Mouse (Mus musculus) hindbrain, embryonic 12.5 days (tissue): ENCODE data around the gene Spopl. TPM values are rescaled to one million over a fixed set of nuclear protein-coding genes. Genes with fewer than 3 reads are reported as not detected.
"Not testable (repeated sequence)": the region's sequence is repeated elsewhere in the genome, so short reads cannot be mapped to it uniquely, and the experiment has no call there.

Source experiments
- ATAC-seq: fragments of 200-750 bp; cut with Nextera tagmentation; 2 replicates; pipeline ENCODE4 v1.8.0; 2017; ENCODE audit warnings: moderate TSS enrichment; ENCODE audit not compliant: low FRiP score
- H3K27ac ChIP-seq: fragments of 300-500 bp; sonication (generic); 2 replicates; pipeline ENCODE4 v1.5.1; 2016; ENCODE audit warnings: mild to moderate bottlenecking
- H3K27me3 ChIP-seq: fragments of 300-500 bp; sonication (generic); 2 replicates; pipeline ENCODE4 v1.6.1; 2016; ENCODE audit warnings: mild to moderate bottlenecking
- H3K36me3 ChIP-seq: fragments of 300-500 bp; sonication (generic); 2 replicates; pipeline ENCODE4 v1.6.1; 2016; ENCODE audit warnings: mild to moderate bottlenecking
- H3K4me1 ChIP-seq: fragments of 300-500 bp; sonication (generic); 2 replicates; pipeline ENCODE4 v1.6.1; 2016
- H3K4me2 ChIP-seq: fragments of 300-500 bp; sonication (generic); replicated peaks from 2 replicates; pipeline ENCODE4 v1.6.1; 2016; ENCODE audit warnings: mild to moderate bottlenecking
- H3K4me3 ChIP-seq: fragments of 300-500 bp; sonication (generic); 2 replicates; pipeline ENCODE4 v1.5.1; 2016; ENCODE audit warnings: mild to moderate bottlenecking
- H3K9ac ChIP-seq: fragments of 300-500 bp; sonication (generic); 2 replicates; pipeline ENCODE4 v1.6.1; 2016; ENCODE audit warnings: mild to moderate bottlenecking, moderate library complexity
- H3K9me3 ChIP-seq: fragments of 300-500 bp; sonication (generic); replicated peaks from 2 replicates; pipeline ENCODE4 v1.6.1; 2016; ENCODE audit warnings: mild to moderate bottlenecking
- WGBS: fragments of 180-500 bp; shearing (Covaris S2); methylation state at CpG from one replicate; pipeline ENCODE4 v1.1.7; 2016; 5-methylcytosine and 5-hydroxymethylcytosine counted together
- polyA plus RNA-seq: library from polyadenylated mRNA; unstranded; fragments of >200 nt; fragmentation: Nextera tagmentation; extraction: Ambion mirVana; gene quantifications from 2 replicates; pipeline ENCODE4 v1.2.1, GENCODE M21; 2016

Gene Spopl
- 12.4 and 13.5 TPM in 2 replicates for polyA plus RNA-seq

DNA sequence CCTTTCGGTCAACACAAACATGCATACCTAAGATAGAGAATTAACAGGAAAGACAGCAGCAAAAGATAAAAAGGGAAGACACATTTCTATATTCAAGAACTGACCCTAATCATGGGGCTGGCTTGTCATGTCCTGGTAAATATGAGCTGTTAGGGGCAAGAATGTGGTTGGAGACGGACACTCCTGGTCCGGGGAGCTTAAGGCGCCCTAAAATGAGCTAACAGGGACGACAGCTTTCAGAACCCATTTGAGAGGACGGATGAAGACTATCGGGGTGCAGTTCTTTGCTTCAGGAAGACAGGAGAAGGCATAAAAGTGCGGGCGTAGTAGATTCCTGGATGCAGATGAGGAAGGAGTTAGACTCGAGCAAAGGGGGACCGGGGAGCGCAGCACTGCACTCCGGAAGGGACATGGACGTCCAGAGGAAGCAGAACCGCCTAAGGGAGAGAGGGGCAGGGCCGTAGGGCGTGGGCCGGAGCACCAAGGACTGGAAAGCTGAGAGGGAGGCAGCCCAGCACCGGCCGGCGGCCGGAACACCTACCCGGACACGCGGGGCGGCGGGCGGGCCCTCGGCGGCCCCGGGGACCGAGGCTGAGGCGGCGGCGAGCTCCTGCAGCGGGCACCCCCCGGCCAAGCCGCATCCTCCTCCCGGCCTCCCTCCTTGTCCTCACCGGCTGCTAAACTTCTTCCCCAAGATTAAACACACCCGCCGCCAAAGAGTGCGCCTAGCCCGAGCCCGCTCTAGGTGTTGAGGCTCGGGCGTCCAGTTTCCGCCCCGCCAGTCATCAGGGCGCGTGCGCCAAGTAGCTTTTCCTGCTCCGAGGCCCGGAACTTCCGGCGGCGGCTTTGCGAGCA is at the start of gene Spopl:
Gene Spopl (minus strand): TSS at position 805 of the 855 bp plus-strand sequence.
- WGBS, result 3% methylated on average over 49 of the region's 58 CpGs
- Histone ChIP-seq H3K9me3 (no peaks in the 10 kb centered on the region), H3K4me3 (peak within 1 kb of the TSS; percentile 96), H3K4me1 (peaks cover 10% of the 10 kb centered on the region), H3K9ac (peak within 1 kb of the TSS; percentile 95), H3K27ac (peak within 1 kb of the TSS; percentile 76), H3K36me3 (no peaks in the 10 kb centered on the region), H3K4me2 (peak within 1 kb of the TSS; percentile 86), H3K27me3 (peaks cover 14% of the 10 kb centered on the region)
- peak; percentile 96 for ATAC-seq

DNA sequence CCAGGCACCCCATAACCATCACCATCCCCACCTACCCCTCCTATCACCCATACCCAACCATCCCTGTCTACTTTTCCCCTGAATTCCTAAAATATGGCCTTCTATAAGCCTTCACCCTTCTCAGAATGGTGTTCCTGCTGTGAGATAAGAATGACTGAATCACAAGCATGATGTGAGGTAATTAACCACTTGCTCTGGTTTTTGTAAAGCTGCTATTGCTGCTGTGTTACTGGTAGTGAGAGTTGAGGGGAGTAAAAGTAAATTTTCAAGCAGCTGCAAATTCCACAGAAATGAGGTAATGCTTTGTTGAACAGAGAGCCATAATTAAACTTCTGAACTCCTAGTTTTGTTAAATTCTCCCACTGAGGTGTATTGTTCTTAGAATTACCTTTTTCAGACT is 48.2 kb upstream of the Spopl start:
- Histone ChIP-seq H3K36me3 (no peaks in the 10 kb centered on the region), H3K27me3 (no peaks in the 10 kb centered on the region), H3K9ac (no peak overlapping the region), H3K4me2 (no peak overlapping the region), H3K27ac (no peak overlapping the region), H3K4me1 (no peaks in the 10 kb centered on the region), H3K9me3 (no peaks in the 10 kb centered on the region), H3K4me3 (no peak overlapping the region)
- ATAC-seq, result no peak

DNA sequence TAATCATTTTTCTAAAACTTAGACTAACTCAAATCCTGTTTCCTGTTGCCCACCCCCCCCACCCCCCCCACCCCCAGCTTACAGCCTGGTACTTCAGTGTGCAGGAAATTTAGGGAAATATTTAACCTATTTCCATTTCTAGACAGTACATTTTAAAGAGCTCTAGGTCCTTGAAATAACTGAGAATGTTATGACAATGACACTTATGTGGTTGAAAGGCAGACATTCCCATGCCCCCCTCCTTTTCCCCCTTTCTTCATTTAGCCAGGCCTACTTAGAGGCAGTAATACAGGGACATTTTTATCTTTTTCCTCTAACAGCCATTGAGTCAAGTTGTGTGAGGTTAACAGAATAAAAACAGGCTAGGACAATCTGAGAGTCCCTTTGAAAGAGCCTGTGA is 46.1 kb upstream of the Spopl start:
- H3K4me1 ChIP-seq, result no peaks in the 10 kb centered on the region
- H3K4me3 ChIP-seq, result no peak overlapping the region
- H3K27ac ChIP-seq, result no peak overlapping the region
- no peak overlapping the region for H3K9ac ChIP-seq
- no peaks in the 10 kb centered on the region for H3K27me3 ChIP-seq
- no peak for ATAC-seq
- no peaks in the 10 kb centered on the region for H3K9me3 ChIP-seq
- H3K4me2 ChIP-seq, result no peak overlapping the region
- H3K36me3 ChIP-seq, result no peaks in the 10 kb centered on the region

DNA sequence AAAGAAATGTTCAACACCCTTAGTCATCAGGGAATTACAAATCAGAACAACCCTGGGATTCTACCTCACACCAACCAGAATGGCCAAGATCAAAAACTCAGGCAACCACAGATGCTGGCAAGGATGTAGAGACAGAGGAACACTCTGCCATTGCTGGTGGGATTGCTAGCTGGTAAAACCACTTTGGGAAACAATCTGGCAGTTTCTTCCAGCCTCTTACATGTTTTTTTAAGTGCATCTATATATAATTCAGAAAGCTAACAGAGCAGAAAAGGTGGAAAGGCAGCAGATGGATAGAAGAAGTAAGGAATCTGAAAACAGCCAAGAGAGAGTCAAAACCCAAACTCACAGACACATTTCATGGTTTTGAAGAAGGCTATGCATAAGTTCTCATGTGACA is 33.5 kb upstream of the Spopl start:
- ATAC-seq, result no peak
- H3K4me2 ChIP-seq, result no peak overlapping the region
- no peaks in the 10 kb centered on the region for H3K36me3 ChIP-seq
- H3K9me3 ChIP-seq, result no peaks in the 10 kb centered on the region
- no peaks in the 10 kb centered on the region for H3K4me1 ChIP-seq
- no peak overlapping the region for H3K4me3 ChIP-seq
- no peak overlapping the region for H3K27ac ChIP-seq
- no peak overlapping the region for H3K9ac ChIP-seq
- H3K27me3 ChIP-seq, result no peaks in the 10 kb centered on the region

DNA sequence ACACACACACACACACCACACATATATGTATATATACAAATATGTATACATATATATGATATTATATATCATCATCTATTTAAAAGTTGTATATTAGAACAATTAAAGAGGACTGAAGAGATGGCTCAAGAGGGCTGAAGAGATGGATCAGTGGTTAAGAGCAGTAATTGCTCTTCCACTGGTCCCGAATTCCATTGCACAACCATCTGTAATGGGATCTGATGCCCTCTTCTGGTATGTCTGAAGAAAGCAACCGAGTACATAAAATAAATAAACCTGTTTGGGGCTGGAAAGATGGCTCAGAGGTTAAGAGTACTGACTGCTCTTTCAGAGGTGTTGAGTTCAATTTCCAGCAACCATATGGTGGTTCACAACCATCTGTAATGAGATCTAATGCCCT is 16.9 kb upstream of the Spopl start:
- Histone ChIP-seq H3K9me3 (no peaks in the 10 kb centered on the region), H3K36me3 (no peaks in the 10 kb centered on the region), H3K9ac (no peak overlapping the region), H3K27me3 (no peaks in the 10 kb centered on the region), H3K4me1 (no peaks in the 10 kb centered on the region), H3K4me3 (no peak overlapping the region), H3K4me2 (no peak overlapping the region), H3K27ac (no peak overlapping the region)
- ATAC-seq, result no peak
- 48% methylated on average over 2 of the region's 2 CpGs for WGBS

DNA sequence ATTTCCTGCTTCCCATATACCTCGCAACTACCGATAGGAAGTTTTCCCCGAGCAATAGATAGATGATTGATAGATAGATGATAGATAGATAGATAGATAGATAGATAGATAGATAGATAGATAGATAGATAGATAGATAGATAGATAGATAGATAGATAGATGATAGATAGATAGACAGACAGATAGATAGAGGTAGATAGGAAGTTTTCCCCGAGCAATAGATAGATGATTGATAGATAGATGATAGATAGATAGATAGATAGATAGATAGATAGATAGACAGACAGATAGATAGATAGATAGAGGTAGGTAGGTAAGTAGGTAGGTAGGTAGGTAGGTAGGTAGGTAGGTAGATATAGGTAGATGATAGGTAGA is 239 bp upstream of the Spopl start:
- not testable (repeated sequence) for H3K9ac ChIP-seq, H3K27ac ChIP-seq, ATAC-seq, H3K36me3 ChIP-seq, H3K9me3 ChIP-seq, H3K4me1 ChIP-seq
- Histone ChIP-seq H3K4me3 (peak overlapping the region; percentile 96), H3K4me2 (peak overlapping the region; percentile 86), H3K27me3 (peaks cover 14% of the 10 kb centered on the region)
- WGBS, result 24% methylated on average over 4 of the region's 4 CpGs

DNA sequence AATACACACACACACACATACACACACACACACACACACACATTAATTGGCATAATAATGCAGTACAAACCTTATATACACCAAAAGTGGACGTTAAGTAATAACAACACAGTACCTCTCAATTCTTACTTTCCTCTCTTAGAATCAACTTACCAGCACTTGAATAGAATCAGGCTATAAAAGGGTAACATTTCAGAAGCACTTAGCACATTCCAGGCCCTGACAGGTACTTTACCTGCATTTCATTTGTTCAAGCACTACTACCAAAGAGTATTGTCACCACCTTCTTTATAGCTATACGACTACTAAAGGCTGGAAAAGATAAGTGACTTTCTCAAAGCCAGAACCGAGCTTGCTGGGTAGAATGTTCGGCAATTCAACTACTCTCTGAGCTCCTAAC is 1.3 kb downstream of the Spopl start:
- Histone ChIP-seq H3K4me3 (peak overlapping the region; percentile 96), H3K9ac (no peak overlapping the region)
- WGBS, result 91% methylated on average over 4 of the region's 4 CpGs

DNA sequence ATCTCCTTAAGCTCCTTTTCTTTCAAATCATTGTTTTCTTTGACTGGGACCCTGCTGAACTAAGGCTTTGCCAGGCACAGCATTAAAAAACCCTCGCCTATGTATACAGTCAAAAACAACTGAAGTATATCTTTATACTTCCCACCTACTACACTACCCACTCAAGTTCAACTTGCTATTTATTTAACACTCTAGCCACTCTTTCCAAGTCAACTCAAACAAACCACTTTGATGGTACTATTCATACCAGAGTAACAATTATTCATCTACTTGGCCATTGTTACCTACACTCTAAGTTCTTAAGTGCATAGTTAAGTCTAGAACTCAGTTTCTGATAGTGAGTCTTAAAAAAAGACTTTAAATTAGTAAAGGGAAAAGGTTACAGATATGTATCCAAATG is 3.1 kb downstream of the Spopl start:
- ATAC-seq, result no peak
- Histone ChIP-seq H3K9me3 (no peaks in the 10 kb centered on the region), H3K4me2 (no peak overlapping the region), H3K9ac (no peak overlapping the region), H3K27me3 (peaks cover 4% of the 10 kb centered on the region; the same call in 1 of the 2 replicates), H3K4me1 (peaks cover 10% of the 10 kb centered on the region), H3K36me3 (no peaks in the 10 kb centered on the region), H3K27ac (no peak overlapping the region), H3K4me3 (no peak overlapping the region)
- 90% methylated on average over 1 of the region's 1 CpGs for WGBS

More for the DNA sequence above, 1.3 kb downstream of the Spopl start:
- Histone ChIP-seq H3K36me3 (no peaks in the 10 kb centered on the region), H3K4me1 (peaks cover 10% of the 10 kb centered on the region), H3K27ac (no peak overlapping the region), H3K4me2 (peak overlapping the region; percentile 86), H3K27me3 (peaks cover 10% of the 10 kb centered on the region; the same call in 1 of the 2 replicates), H3K9me3 (no peaks in the 10 kb centered on the region)
- ATAC-seq, result no peak

DNA sequence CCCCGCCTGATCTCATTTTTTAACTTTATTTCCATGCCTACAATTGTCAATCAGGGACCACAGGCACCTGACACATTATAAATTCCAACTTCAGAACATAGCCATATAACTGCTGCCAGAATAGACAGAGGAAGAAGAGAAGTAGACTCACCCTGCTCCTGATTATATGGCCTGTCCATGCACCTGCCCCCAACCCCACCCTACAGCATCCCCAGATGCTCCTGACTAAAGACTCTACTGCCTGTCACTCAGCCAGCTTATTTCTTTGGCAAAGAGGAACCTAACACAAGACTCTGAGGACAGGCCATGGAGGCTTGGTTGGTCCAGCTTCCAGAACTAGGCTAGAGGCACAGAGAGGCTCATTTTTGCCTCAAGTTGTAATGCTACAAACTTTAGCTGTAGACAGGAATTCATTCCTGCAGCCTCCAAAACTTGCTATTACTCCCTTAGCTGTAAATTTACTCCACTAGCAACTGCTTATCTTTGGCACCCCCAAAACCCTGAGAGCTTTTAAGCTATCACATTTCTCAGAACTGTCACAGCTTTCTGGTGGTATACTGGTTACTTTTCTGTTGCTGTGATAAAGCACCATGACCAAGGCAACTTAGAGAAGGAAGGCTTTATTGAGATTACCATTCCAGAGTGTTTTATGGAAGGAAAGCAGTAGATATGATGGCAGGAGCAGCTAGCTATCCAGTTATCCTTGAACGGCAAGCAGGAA is 6.7 kb downstream of the Spopl start:
- no peaks in the 10 kb centered on the region for H3K4me1 ChIP-seq
- no peak for ATAC-seq
- H3K27me3 ChIP-seq, result no peaks in the 10 kb centered on the region
- H3K36me3 ChIP-seq, result no peaks in the 10 kb centered on the region
- WGBS, result 86% methylated on average over 2 of the region's 2 CpGs
- no peak overlapping the region for H3K9ac ChIP-seq
- no peak overlapping the region for H3K27ac ChIP-seq
- no peak overlapping the region for H3K4me2 ChIP-seq
- H3K4me3 ChIP-seq, result no peak overlapping the region
- no peaks in the 10 kb centered on the region for H3K9me3 ChIP-seq

DNA sequence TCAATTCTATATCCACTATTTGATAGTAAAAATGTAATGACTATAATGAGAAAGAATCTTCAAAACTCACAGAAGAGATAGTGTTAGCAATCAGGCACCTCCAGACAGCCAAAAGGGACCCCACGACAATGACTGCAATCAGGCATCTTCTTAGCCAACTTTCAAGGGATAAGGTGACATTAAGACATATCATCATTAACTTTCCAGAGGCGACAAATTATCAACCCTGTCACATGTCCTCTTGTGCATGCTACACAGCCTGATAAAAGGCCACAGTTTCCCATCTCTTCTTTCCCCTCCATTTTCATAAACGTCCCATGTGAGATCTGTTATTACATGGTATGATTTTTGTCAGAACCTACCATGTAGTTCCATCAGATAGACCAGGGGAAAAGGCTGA is 9.0 kb downstream of the Spopl start:
- H3K36me3 ChIP-seq, result no peaks in the 10 kb centered on the region
- ATAC-seq, result no peak
- no peaks in the 10 kb centered on the region for H3K4me1 ChIP-seq
- no peak overlapping the region for H3K9ac ChIP-seq
- H3K27me3 ChIP-seq, result no peaks in the 10 kb centered on the region
- H3K27ac ChIP-seq, result no peak overlapping the region
- WGBS, result 97% methylated on average over 3 of the region's 3 CpGs
- H3K9me3 ChIP-seq, result no peaks in the 10 kb centered on the region
- H3K4me2 ChIP-seq, result no peak overlapping the region
- no peak overlapping the region for H3K4me3 ChIP-seq

DNA sequence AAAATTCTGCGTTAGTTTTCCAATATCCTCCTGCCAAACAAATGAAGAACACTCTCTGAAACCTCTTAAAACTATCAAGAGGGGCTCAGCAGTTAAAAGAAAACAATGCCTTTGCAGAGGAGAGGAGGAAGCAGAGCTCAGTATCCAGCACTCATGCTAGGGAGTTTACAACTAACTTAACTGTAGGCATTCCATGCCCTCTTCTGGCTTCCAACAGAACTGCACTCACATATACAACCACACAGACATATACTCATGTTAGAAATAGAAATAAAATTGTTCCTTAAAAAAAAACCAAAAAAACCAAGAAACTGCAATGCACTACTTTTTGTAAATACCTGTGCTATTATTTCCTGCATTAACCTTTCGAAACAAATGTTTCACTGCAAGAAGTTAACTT is 12.7 kb downstream of the Spopl start:
- no peaks in the 10 kb centered on the region for H3K36me3 ChIP-seq
- no peaks in the 10 kb centered on the region for H3K27me3 ChIP-seq
- H3K4me2 ChIP-seq, result no peak overlapping the region
- no peak overlapping the region for H3K27ac ChIP-seq
- H3K9me3 ChIP-seq, result no peaks in the 10 kb centered on the region
- WGBS, result 95% methylated on average over 2 of the region's 2 CpGs
- no peak for ATAC-seq
- H3K9ac ChIP-seq, result no peak overlapping the region
- H3K4me1 ChIP-seq, result no peaks in the 10 kb centered on the region
- H3K4me3 ChIP-seq, result no peak overlapping the region

DNA sequence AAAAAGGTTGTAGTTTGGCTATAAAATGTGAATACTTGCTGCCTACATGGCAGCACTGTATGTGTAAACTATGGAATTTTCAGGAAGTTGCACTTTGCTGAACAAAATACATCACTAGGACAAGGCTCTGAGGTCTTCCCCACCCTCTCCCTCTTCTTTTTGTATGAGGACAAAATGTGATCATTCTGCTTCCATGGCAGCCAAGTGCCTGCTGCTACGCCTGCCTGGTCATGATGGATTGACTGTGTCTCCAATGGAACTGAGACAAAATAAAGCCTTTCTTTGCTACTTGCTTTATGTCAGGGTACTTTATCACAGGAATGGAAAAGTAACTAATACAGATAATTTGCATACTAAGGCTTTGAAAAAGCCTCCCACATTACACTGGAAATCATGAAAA is 20.7 kb downstream of the Spopl start:
- ATAC-seq, result peak; percentile 54; the same call in 1 of the 2 replicates
- Histone ChIP-seq H3K27ac (no peak overlapping the region), H3K9me3 (no peaks in the 10 kb centered on the region), H3K27me3 (no peaks in the 10 kb centered on the region), H3K36me3 (no peaks in the 10 kb centered on the region), H3K4me2 (no peak overlapping the region), H3K9ac (no peak overlapping the region), H3K4me3 (no peak overlapping the region), H3K4me1 (no peaks in the 10 kb centered on the region)
- 43% methylated on average over 1 of the region's 1 CpGs for WGBS

DNA sequence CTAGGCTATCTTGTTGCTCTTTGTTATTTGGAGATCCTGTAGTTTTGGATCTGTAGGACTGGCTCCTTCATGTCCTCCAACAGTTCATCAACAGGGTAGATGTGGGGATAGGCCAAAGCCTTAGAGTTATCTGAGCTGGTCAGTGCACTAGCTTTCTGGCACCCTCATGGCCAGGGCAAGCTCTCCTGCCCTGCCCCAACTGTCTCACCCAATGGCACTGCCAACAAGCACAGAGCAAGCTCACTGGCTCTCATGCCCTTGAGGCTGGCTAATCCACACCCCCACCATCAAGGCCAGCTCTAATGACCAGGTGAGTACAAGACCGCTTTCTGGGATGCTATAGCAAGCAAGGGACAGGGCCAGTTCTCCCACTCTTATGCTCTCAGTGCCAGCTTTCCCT is 24.7 kb downstream of the Spopl start:
- H3K27me3 ChIP-seq, result no peaks in the 10 kb centered on the region
- H3K27ac ChIP-seq, result no peak overlapping the region
- no peak overlapping the region for H3K9ac ChIP-seq
- ATAC-seq, result no peak
- no peaks in the 10 kb centered on the region for H3K36me3 ChIP-seq
- WGBS, result 90% methylated on average over 1 of the region's 1 CpGs
- H3K4me3 ChIP-seq, result no peak overlapping the region
- no peak overlapping the region for H3K4me2 ChIP-seq
- no peaks in the 10 kb centered on the region for H3K9me3 ChIP-seq
- H3K4me1 ChIP-seq, result no peaks in the 10 kb centered on the region
